Mouse (Mus musculus): ENCODE data around the gene Pcgf3. TPM values are rescaled to one million over a fixed set of nuclear protein-coding genes. Genes with fewer than 3 reads are reported as not detected.

Gene Pcgf3
- total RNA-seq, 1 experiment from 2014 or later, result 12.3 TPM

DNA sequence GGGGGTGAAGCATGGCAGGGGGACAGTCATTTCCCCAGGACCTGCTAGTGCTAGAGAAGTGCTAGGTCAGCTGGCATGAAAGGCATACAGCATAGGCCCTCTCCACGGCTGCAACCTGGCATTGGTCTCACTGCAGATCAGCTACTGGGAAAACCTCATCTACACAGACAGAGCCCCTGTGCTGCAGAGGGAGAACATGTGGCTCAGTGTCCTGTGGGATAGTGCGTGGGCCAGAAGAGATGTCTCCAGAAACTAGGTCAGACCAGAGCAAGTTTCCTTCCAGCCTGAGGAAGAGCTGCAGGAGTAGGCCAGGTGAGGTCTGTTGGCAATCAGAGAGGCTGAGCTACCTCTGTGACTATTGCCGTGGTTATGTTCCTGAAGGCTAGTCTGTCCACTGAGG, 60.9 kb downstream of the Pcgf3 start:
- no peak for ATAC-seq (replicated peaks in 1 of 2; ENCODE audit: insufficient read depth in 1 of 2, low FRiP score in 2 of 2, low TSS enrichment in 1 of 2, low read depth in 1 of 2, poor library complexity in 2 of 2, severe bottlenecking in 2 of 2)

DNA sequence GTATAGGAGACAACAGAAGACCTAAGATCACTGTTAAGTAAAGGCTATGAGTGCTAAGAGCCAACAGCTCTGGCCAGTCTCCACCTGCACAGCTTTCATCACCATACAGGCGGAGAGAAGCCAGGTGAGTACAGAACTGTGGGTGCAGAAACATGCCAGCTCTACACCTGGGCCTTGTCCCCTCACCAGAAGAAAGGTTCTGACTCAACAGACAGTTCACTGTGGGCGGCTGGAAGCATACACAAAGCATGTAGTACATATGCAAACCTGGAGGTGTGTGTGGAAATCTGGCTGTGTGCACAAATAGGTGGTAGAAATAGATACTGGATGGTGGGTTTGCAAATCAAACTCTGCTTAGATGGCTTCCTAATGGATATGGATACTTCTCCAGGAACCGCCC, 61.6 kb downstream of the Pcgf3 start:
- ATAC-seq (replicated peaks in 1 of 2; ENCODE audit: insufficient read depth in 1 of 2, low FRiP score in 2 of 2, low TSS enrichment in 1 of 2, low read depth in 1 of 2, poor library complexity in 2 of 2, severe bottlenecking in 2 of 2), result no peak

DNA sequence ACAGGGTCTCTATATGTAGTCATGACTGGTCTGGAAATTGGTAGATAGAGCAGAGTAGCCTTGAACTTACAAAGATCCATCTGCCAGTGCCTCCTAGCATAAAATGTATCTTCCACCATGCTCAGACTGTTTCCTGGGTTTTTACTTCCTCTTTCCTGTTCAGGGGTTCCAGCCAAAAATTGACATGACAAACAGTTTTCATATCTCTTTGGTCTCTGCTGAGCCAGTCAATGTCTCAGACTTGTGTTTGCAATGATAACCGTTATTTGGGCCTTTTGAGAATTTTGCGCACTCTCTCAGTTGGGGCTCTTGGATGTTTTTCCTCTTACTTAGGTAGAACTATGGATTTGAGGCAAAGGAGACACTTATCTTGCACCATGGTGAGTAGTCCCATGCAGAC, 73.2 kb downstream of the Pcgf3 start:
- no peak for ATAC-seq (replicated peaks in 1 of 2; ENCODE audit: insufficient read depth in 1 of 2, low FRiP score in 2 of 2, low TSS enrichment in 1 of 2, low read depth in 1 of 2, poor library complexity in 2 of 2, severe bottlenecking in 2 of 2)

DNA sequence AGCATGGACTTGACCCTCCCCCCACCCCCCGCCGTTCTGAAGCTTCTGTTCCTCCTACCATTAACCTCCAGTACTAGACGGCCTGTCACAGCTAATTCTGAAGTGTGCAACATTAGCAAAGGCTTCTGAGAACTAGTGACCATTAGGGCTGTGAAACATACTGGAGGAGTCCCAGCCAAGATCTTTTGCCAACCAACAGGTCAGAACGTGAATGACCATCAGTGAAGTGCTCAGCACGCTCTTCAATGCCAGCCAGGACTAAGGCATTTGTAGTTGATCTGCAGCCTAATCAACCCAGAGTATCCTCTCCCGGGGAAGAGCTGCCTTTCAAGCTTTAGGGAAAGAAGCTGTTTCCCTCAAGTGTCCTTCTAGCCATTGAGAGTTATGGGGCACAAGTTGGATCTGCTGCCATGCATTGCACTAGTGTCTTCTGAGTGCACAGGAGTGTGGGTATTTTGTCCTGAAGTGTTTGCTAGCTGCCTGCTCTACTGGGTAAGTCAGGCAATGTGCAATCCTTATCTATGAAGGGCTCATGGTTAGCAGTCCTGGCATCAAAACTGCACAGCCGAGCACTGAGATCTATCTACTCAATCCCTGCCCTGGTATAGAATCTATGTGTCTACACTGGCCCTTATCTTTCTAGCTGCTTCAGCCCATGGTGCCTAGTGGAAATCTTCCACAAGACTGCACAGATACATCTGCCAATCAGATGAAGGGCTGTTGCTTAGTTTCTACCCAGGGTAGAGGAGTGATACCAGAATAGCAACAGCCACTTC, 82.7 kb downstream of the Pcgf3 start:
- ATAC-seq (replicated peaks in 1 of 2; ENCODE audit: insufficient read depth in 1 of 2, low FRiP score in 2 of 2, low TSS enrichment in 1 of 2, low read depth in 1 of 2, poor library complexity in 2 of 2, severe bottlenecking in 2 of 2), result no peak

DNA sequence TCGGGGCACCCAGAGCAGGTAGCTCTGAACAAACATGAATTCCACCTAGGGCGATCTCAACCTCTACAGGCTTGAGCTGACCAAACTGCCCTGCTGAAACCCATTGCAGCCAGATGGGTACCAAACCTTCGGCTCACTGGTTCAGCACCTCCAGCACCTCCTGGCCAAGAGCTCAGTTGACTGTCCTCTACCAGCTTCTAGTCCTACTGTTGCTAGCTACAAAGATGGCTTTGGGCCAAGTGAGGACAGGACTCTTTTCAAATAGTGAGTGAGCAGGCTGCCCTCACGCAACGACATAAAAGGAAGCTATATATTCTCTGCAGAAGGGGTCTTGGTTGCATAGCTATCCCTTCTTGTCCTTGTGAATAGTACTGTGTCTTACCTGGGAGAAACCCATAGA, 86.6 kb downstream of the Pcgf3 start:
- no peak for ATAC-seq (replicated peaks in 1 of 2; ENCODE audit: insufficient read depth in 1 of 2, low FRiP score in 2 of 2, low TSS enrichment in 1 of 2, low read depth in 1 of 2, poor library complexity in 2 of 2, severe bottlenecking in 2 of 2)

DNA sequence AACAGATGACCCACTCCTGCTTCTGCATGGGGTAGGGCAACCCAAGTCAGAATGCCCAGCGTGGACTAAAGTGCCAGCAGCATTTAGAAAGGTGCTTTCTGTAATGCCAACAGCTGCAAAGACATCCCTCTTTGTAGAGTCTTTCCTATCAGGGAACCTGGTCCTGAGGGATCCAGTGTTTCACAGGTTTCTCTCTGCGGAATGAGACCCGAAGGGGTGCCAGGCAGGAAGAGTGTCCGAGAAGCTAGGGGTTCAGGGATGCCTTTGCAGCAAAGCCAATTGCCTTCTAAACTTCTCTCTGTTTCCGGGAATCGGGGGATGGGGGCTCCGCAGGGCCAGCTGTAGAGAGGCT, 88.1 kb downstream of the Pcgf3 start:
- ATAC-seq (replicated peaks in 1 of 2; ENCODE audit: insufficient read depth in 1 of 2, low FRiP score in 2 of 2, low TSS enrichment in 1 of 2, low read depth in 1 of 2, poor library complexity in 2 of 2, severe bottlenecking in 2 of 2), result no peak

DNA sequence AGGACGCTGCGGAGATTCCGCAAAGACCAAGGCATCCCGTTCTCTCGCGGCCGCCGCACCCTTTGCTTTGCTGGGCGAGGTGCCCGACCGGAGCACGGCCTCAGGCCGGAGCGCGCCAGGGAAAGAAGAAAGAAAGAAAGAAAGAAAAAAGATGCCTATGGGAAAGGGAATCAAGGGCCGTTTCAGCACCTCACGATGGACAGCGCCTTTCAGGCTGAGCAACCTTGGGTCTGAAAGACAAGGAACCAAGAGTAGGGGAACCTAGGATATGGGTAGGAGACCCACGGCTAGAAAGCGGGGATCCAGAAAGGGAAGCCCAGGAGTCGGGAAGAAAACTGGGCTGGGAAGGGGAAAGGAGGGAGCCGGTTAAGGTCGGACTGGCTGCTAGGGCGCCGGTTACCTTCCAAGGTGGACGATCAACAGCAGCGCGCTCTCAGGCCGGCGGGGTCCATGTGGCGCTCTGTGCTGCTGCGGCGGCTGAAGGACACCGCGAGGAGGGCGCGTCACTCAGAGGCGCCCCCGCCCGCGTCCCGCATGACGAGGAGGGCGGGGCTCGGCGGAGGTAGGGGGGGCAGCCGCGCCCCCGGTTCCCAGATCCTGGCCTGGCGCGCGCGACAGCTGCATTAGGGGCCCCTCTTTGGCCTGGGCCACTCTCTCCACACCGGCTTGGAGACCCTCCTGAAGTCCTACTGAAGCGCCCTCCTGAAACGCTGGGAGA, 88.6 kb downstream of the Pcgf3 start, which contains the start of gene Cplx1:
Cplx1 (minus strand) TSS at position 536 of the 718 bp plus-strand sequence.
- ATAC-seq (replicated peaks in 1 of 2; ENCODE audit: insufficient read depth in 1 of 2, low FRiP score in 2 of 2, low TSS enrichment in 1 of 2, low read depth in 1 of 2, poor library complexity in 2 of 2, severe bottlenecking in 2 of 2), result peak in 1 of 2 experiments; percentile 63; a peak in 2 of 4 replicates

DNA sequence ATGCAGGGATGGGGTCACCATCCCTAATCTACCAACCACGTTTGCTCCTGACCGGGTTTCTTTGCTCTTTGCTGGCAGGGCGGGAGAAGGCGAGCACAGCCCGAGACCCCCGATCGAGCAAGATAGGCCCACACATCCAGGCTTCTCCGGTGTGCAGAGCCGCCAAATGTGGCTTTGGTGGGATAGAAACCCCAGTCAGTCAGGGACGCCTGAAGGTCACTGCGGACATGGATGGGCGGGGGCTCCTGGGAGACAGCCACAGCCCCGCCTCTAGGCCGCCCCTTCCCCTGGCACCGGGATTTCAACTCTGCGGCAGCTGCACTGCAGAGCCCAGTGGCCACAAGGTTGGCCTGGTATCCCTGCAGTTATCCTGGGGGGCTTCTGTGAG, 89.2 kb downstream of the Pcgf3 start:
- ATAC-seq (replicated peaks in 1 of 2; ENCODE audit: insufficient read depth in 1 of 2, low FRiP score in 2 of 2, low TSS enrichment in 1 of 2, low read depth in 1 of 2, poor library complexity in 2 of 2, severe bottlenecking in 2 of 2), result no peak

DNA sequence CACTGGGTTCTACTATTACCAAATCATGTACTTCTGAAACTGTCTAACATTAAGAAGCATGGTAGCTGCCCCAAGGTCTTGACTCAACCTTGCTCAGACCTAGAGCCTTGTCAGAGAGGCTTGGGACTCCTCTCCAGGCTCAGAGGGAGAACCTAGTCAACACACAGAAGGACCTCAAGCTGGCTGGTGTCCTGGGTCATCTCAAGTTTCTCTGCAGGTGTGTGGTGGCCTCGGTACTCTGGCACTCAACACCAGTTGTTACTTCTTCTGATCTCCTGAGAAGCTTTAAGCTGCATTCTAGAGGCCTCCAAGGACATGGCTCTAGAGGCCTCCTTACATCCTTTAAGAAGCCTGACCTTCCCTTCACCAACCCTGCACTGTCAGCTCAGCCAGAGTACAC, 93.0 kb downstream of the Pcgf3 start:
- ATAC-seq (replicated peaks in 1 of 2; ENCODE audit: insufficient read depth in 1 of 2, low FRiP score in 2 of 2, low TSS enrichment in 1 of 2, low read depth in 1 of 2, poor library complexity in 2 of 2, severe bottlenecking in 2 of 2), result no peak

Other genes starting within 250 kb of the Pcgf3 start
- gene Dr1, start 192.3 kb upstream of the Pcgf3 start, total RNA-seq (2017), result 48.9 and 54.9 TPM in 2 replicates
- 6.5 and 7.9 TPM in 2 replicates for gene Pigg, start 148.6 kb upstream of the Pcgf3 start, total RNA-seq (2017)
- 0.13 TPM in 1 of 2 replicates, not detected in the other for gene Gm42517, start 93.3 kb upstream of the Pcgf3 start, total RNA-seq (2017)
- 0.30 TPM in 1 of 2 replicates, not detected in the other for gene Pde6b, start 72.8 kb upstream of the Pcgf3 start, total RNA-seq (2017)
- gene Atp5k, start 26.8 kb upstream of the Pcgf3 start, total RNA-seq (2017), result 109 and 213 TPM in 2 replicates
- gene Mfsd7a, start 12.3 kb upstream of the Pcgf3 start, total RNA-seq (2017), result 0.30 and 0.81 TPM in 2 replicates
- gene Cplx1, start 88.8 kb downstream of the Pcgf3 start, total RNA-seq (2017), result not detected in 2 replicates
- 91.3 and 96.3 TPM in 2 replicates for gene Gak, start 168.5 kb downstream of the Pcgf3 start, total RNA-seq (2017)
- gene Tmem175, start 168.5 kb downstream of the Pcgf3 start, total RNA-seq (2017), result 16.2 and 23.0 TPM in 2 replicates
- 8.6 and 10.9 TPM in 2 replicates for gene Idua, start 199.1 kb downstream of the Pcgf3 start, total RNA-seq (2017)
- gene Dgkq, start 208.4 kb downstream of the Pcgf3 start, total RNA-seq (2017), result 4.7 and 23.1 TPM in 2 replicates
- gene Slc26a1, start 214.3 kb downstream of the Pcgf3 start, total RNA-seq (2017), result 1.1 and 1.8 TPM in 2 replicates
- gene Fgfrl1, start 231.2 kb downstream of the Pcgf3 start, total RNA-seq (2017), result 3.5 and 5.0 TPM in 2 replicates

Measured in hematopoietic stem cell, adult 5-6 weeks (primary cell).